9 mouse cellular contexts compared by ENCODE assay signal in the genomic region with DNA sequence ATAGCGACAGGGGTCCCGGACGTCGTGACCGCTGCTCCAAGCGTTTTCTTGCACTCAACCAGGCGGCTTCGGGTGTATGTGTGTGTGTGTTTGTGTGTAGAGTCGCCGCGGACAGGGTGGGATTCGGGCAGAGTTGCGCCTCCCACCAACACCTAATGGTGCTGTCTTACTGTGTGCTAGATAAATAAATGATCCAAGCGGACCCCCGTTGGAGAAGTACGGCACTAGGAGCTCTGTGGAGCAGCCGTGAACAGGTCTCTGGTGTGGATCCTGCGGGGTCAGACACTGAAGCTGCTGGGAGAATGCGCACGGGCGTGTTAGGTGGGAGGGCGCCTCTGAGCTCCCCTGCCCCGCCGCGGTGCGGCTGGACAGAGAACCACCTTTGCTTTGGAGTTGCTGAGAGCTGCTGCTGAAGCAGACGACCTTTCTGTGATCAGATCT. TPM values are rescaled to one million over a fixed set of nuclear protein-coding genes. Genes with fewer than 3 reads are reported as not detected.
DNase-seq lines count a peak whose midpoint lies in the region; ATAC-seq and TF ChIP-seq lines count a peak whose summit lies in the region.
"Had no signal": no experiment of that assay in that cellular context is flagged by ENCODE, and none has a peak within 500 bp of the region (broad histone marks: within the 10 kb centered on the region; RNA-seq: fewer than 3 reads in every experiment).

No protein-coding gene starts in this region.

- H3K27me3 ChIP-seq in heart, embryonic 15.5 days: peaks cover 75% of the 10 kb centered on the region
- H3K27me3 ChIP-seq in hindbrain, embryonic 11.5 days (ENCODE audit: control insufficient read depth, insufficient read depth, low read length): peaks cover 32% of the 10 kb centered on the region
- H3K27me3 ChIP-seq in limb, embryonic 11.5 days (ENCODE audit: control insufficient read depth, insufficient read depth, low read length): peaks cover 55% of the 10 kb centered on the region

- H3K4me1 ChIP-seq in heart, embryonic 15.5 days (replicated peaks): peaks cover 21% of the 10 kb centered on the region
- no peaks in the 10 kb centered on the region; the same call in 1 of the 2 replicates for H3K4me1 ChIP-seq in hindbrain, embryonic 11.5 days (replicated peaks; ENCODE audit: control insufficient read depth, insufficient read depth, low read length)
- H3K4me1 ChIP-seq in limb, embryonic 11.5 days (ENCODE audit: control insufficient read depth, insufficient read depth, low read length): 0 out of 2 replicates have a peak, but pooled peaks cover 2% of the 10 kb centered on the region
- H3K4me1 ChIP-seq in lung, adult 2 months (ENCODE audit: control insufficient read depth, insufficient read depth, low read length): no peaks in the 10 kb centered on the region

- H3K9me3 ChIP-seq in heart, embryonic 15.5 days (replicated peaks): no peaks in the 10 kb centered on the region
- no peaks in the 10 kb centered on the region for H3K9me3 ChIP-seq in hindbrain, embryonic 11.5 days (ENCODE audit: control insufficient read depth, low read length)
- H3K9me3 ChIP-seq in limb, embryonic 11.5 days (ENCODE audit: control insufficient read depth, low read length): no peaks in the 10 kb centered on the region

- WGBS in heart, embryonic 15.5 days: 4% methylated on average over 27 of the region's 27 CpGs
- under 1% methylated on average over 27 of the region's 27 CpGs for WGBS in hindbrain, embryonic 11.5 days
- 2% methylated on average over 27 of the region's 27 CpGs for WGBS in limb, embryonic 11.5 days
- WGBS in lung, adult 2 months: 3% methylated on average over 27 of the region's 27 CpGs

- H3K36me3 ChIP-seq in heart, embryonic 15.5 days: no peaks in the 10 kb centered on the region
- H3K36me3 ChIP-seq in hindbrain, embryonic 11.5 days (ENCODE audit: control insufficient read depth, insufficient read depth, low read length): no peaks in the 10 kb centered on the region
- no peaks in the 10 kb centered on the region for H3K36me3 ChIP-seq in limb, embryonic 11.5 days (ENCODE audit: control insufficient read depth, insufficient read depth, low read length)

- no peak overlapping the region for H3K27ac ChIP-seq in heart, embryonic 15.5 days
- H3K27ac ChIP-seq in hindbrain, embryonic 11.5 days (ENCODE audit: low read depth, low read length): peak overlapping the region; percentile 68; the same call in 1 of the 2 replicates
- H3K27ac ChIP-seq in limb, embryonic 11.5 days (replicated peaks; ENCODE audit: low read depth, low read length): no peak overlapping the region

- DNase-seq in heart, adult 18-20 months: no peak
- DNase-seq in cerebellum, postnatal 14 days: peak; percentile 64 to 75
- peak; percentile 58 for DNase-seq in hindbrain, embryonic 11.5 days (ENCODE audit: low spot score)
- DNase-seq in limb, embryonic 11.5 days (ENCODE audit: low spot score): peak; percentile 29
- peak; percentile 74 for DNase-seq in right cerebral cortex, postnatal 25 days
- DNase-seq in lung, adult 2 months: no peak
- no peak for DNase-seq in urinary bladder, postnatal 14 days (ENCODE audit: low spot score)

- no peak for TF ChIP-seq POLR2A in lung, adult 2 months (IDR thresholded peaks at IDR 0.05; ENCODE audit: borderline replicate concordance, extremely low read depth, low read depth, low read length)

- peak overlapping the region; percentile 51 for H3K4me3 ChIP-seq in heart, embryonic 15.5 days
- H3K4me3 ChIP-seq in hindbrain, embryonic 11.5 days (ENCODE audit: low read depth, low read length): peak overlapping the region; percentile 62
- H3K4me3 ChIP-seq in limb, embryonic 11.5 days (ENCODE audit: low read depth, low read length): peak overlapping the region; percentile 35
- H3K4me3 ChIP-seq in lung, adult 2 months (replicated peaks; ENCODE audit: extremely low read depth, low read depth, low read length): no peak overlapping the region

- H3K4me2 ChIP-seq in heart, embryonic 15.5 days: peak overlapping the region; percentile 87
- peak overlapping the region; percentile 90 for H3K4me2 ChIP-seq in hindbrain, embryonic 11.5 days (replicated peaks; ENCODE audit: low read depth, low read length)
- H3K4me2 ChIP-seq in limb, embryonic 11.5 days (ENCODE audit: low read depth, severe bottlenecking): peak overlapping the region; percentile 79; the same call in 1 of the 2 replicates

- H3K9ac ChIP-seq in heart, embryonic 15.5 days: no peak overlapping the region
- peak overlapping the region; percentile 72 for H3K9ac ChIP-seq in hindbrain, embryonic 11.5 days (ENCODE audit: low read depth, low read length)
- H3K9ac ChIP-seq in limb, embryonic 11.5 days (ENCODE audit: low read length): no peak overlapping the region

- no peak for ATAC-seq in heart, embryonic 15.5 days (replicated peaks; ENCODE audit: insufficient number of reproducible peaks, insufficient read depth, low FRiP score, low read depth)
- peak; percentile 53 for ATAC-seq in hindbrain, embryonic 11.5 days (ENCODE audit: low FRiP score)
- ATAC-seq in limb, embryonic 11.5 days (ENCODE audit: insufficient number of reproducible peaks, low FRiP score, low TSS enrichment, low read depth): peak; percentile 19; the same call in 1 of the 2 replicates

- no peak for TF ChIP-seq CTCF in lung, adult 2 months (IDR thresholded peaks at IDR 0.05; ENCODE audit: insufficient read depth, low read length)

RNA-seq across cellular contexts. Expression of a gene that starts 0.9 kb away (rescaled TPM):
- polyA plus RNA-seq in heart, embryonic 15.5 days (2015; fragmentation: Nextera tagmentation; extraction: Ambion mirVana): 0.10 TPM in 1 of 2 replicates, not detected in the other
- total RNA-seq in heart, adult 18-20 months (2021): not detected
- 1.2 and 2.0 TPM in 2 replicates for polyA plus RNA-seq in hindbrain, embryonic 11.5 days (2014; fragmentation: Nextera tagmentation; extraction: Ambion mirVana)
- not detected in 2 replicates for polyA plus RNA-seq in limb, embryonic 11.5 days (2014; fragmentation: Nextera tagmentation; extraction: Ambion mirVana)
- not detected in 2 replicates for polyA plus RNA-seq in lung, adult 2 months (2012; rRNA removed)
- polyA plus RNA-seq: gonadal fat pad, adult 2 months had no signal

Comparison
In these comparisons a context has a peak if more than half of its experiments do, and no peak if none do; other contexts are left out.
1. DNase-seq: peak in cerebellum, postnatal 14 days (2 of 2), hindbrain, embryonic 11.5 days (single experiment), limb, embryonic 11.5 days (single experiment) and right cerebral cortex, postnatal 25 days (single experiment); none in heart, adult 18-20 months (0 of 2), lung, adult 2 months (single experiment) and urinary bladder, postnatal 14 days (single experiment).
2. Peak in every context shown above with its lines, with median percentiles within 50 percentile points of each other: H3K4me2 ChIP-seq.